ENCODE assay signal across 8 mouse cellular contexts in the genomic region with DNA sequence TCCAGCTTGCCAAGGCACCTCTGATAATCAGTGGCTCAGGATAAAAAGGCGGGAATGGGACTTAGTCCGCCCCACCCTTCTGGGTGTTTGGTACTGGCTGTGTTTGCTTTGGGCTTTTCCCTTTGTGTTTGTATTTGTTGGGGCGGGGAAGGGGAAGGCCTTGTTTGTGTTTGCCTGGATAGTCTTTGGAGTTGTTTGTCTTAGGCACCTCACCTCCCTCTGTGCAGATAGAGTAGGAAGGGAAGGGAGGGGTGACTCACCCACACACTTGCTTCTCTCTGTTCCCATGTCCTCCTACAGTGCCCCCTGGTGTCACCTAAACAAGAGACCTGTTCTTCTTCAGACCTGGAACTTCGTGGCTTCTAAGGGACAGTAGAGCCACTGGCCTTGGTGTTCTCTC. TPM values are rescaled to one million over a fixed set of nuclear protein-coding genes. Genes with fewer than 3 reads are reported as not detected.
DNase-seq lines count a peak whose midpoint lies in the region; ATAC-seq and TF ChIP-seq lines count a peak whose summit lies in the region.

No protein-coding gene starts in this region.

- H3K4me2 ChIP-seq in forebrain, postnatal 0 days (ENCODE audit: low read depth) = no peak overlapping the region
- no peak overlapping the region for H3K4me2 ChIP-seq in forebrain, embryonic 14.5 days (ENCODE audit: low read length)
- H3K4me2 ChIP-seq in liver, embryonic 16.5 days (ENCODE audit: low read depth, low read length) = no peak overlapping the region

- no peak overlapping the region for H3K4me3 ChIP-seq in forebrain, postnatal 0 days (ENCODE audit: low read depth, low read length)
- no peak overlapping the region for H3K4me3 ChIP-seq in forebrain, embryonic 14.5 days (ENCODE audit: low read depth, low read length)
- no peak overlapping the region for H3K4me3 ChIP-seq in cortical plate, adult 2 months (ENCODE audit: insufficient read depth, low read length)
- no peak overlapping the region for H3K4me3 ChIP-seq in liver, embryonic 16.5 days (ENCODE audit: low read depth, low read length)

- H3K27me3 ChIP-seq in forebrain, postnatal 0 days (ENCODE audit: insufficient read depth, low read length) = no peaks in the 10 kb centered on the region
- H3K27me3 ChIP-seq in forebrain, embryonic 14.5 days (replicated peaks; ENCODE audit: control insufficient read depth, insufficient read depth, low read length) = no peaks in the 10 kb centered on the region
- H3K27me3 ChIP-seq in liver, embryonic 16.5 days (ENCODE audit: control insufficient read depth, insufficient read depth, low read depth, low read length) = no peaks in the 10 kb centered on the region

- peak; percentile 41 for TF ChIP-seq CTCF in forebrain, postnatal 0 days (IDR thresholded peaks at IDR 0.05; ENCODE audit: low read depth)
- 0 out of 2 replicates have a peak, but pooled peaks have one; percentile 13 for TF ChIP-seq CTCF in cortical plate, adult 2 months (IDR thresholded peaks at IDR 0.05; ENCODE audit: extremely low read depth, insufficient read depth, low read length)

- no peaks in the 10 kb centered on the region for H3K36me3 ChIP-seq in forebrain, postnatal 0 days (ENCODE audit: insufficient read depth)
- no peaks in the 10 kb centered on the region for H3K36me3 ChIP-seq in forebrain, embryonic 14.5 days (ENCODE audit: control insufficient read depth, insufficient read depth, low read length)
- no peaks in the 10 kb centered on the region for H3K36me3 ChIP-seq in liver, embryonic 16.5 days (ENCODE audit: control insufficient read depth, insufficient read depth)

- DNase-seq in forebrain, postnatal 0 days = no peak
- no peak for DNase-seq in forebrain, embryonic 14.5 days (ENCODE audit: low spot score)
- peak; percentile 66 for DNase-seq in CD4-positive helper T cell, adult 2 months (ENCODE audit: low read depth, low spot score)
- peak; percentile 57 for DNase-seq in thymus, postnatal 14 days
- no peak for DNase-seq in right cerebral cortex, adult 2 months (ENCODE audit: low spot score in 2 of 2)
- DNase-seq in layer of hippocampus, adult 9-10 months (ENCODE audit: low spot score) = no peak

- no peak for ATAC-seq in forebrain, postnatal 0 days
- no peak for ATAC-seq in forebrain, embryonic 14.5 days
- ATAC-seq in liver, embryonic 16.5 days (ENCODE audit: low read depth) = peak; percentile 53; the same call in 1 of the 2 replicates

- H3K9me3 ChIP-seq in forebrain, postnatal 0 days (ENCODE audit: low read length) = no peaks in the 10 kb centered on the region
- H3K9me3 ChIP-seq in forebrain, embryonic 14.5 days (replicated peaks; ENCODE audit: control insufficient read depth, low read length) = no peaks in the 10 kb centered on the region
- no peaks in the 10 kb centered on the region for H3K9me3 ChIP-seq in liver, embryonic 16.5 days (replicated peaks; ENCODE audit: control insufficient read depth, low read length)

- H3K27ac ChIP-seq in forebrain, postnatal 0 days (ENCODE audit: low read depth, low read length) = no peak overlapping the region
- H3K27ac ChIP-seq in forebrain, embryonic 14.5 days (ENCODE audit: low read depth, low read length) = no peak overlapping the region
- no peak overlapping the region for H3K27ac ChIP-seq in cortical plate, adult 2 months (ENCODE audit: insufficient read depth, low read length)
- no peak overlapping the region for H3K27ac ChIP-seq in liver, embryonic 16.5 days (ENCODE audit: low read length)

- H3K4me1 ChIP-seq in forebrain, postnatal 0 days (ENCODE audit: insufficient read depth) = peaks cover 7% of the 10 kb centered on the region; the same call in 1 of the 2 replicates
- H3K4me1 ChIP-seq in forebrain, embryonic 14.5 days (ENCODE audit: control insufficient read depth, insufficient read depth, low read length) = peaks cover 8% of the 10 kb centered on the region
- peaks cover 2% of the 10 kb centered on the region; the same call in 1 of the 2 replicates for H3K4me1 ChIP-seq in cortical plate, adult 2 months (ENCODE audit: control insufficient read depth, insufficient read depth, low read length)
- H3K4me1 ChIP-seq in liver, embryonic 16.5 days (ENCODE audit: control insufficient read depth, low read depth, low read length) = peaks cover 3% of the 10 kb centered on the region; the same call in 1 of the 2 replicates

- 56% methylated on average over 4 of the region's 4 CpGs for WGBS in forebrain, postnatal 0 days
- 43% methylated on average over 4 of the region's 4 CpGs for WGBS in forebrain, embryonic 14.5 days
- 48% methylated on average over 4 of the region's 4 CpGs for WGBS in liver, embryonic 16.5 days (ENCODE audit: insufficient replicate concordance)

- TF ChIP-seq POLR2A in cortical plate, adult 2 months (IDR thresholded peaks at IDR 0.05; ENCODE audit: extremely low read depth, insufficient read depth, low read length) = no peak

- no peak overlapping the region for H3K9ac ChIP-seq in forebrain, postnatal 0 days
- no peak overlapping the region for H3K9ac ChIP-seq in forebrain, embryonic 14.5 days (ENCODE audit: low read length)
- no peak overlapping the region for H3K9ac ChIP-seq in liver, embryonic 16.5 days (ENCODE audit: low read depth, low read length)

RNA-seq across cellular contexts. Expression of gene Hs3st3b1, which starts 35.1 kb away (rescaled TPM):
- 3.5 and 4.3 TPM in 2 replicates for total RNA-seq in forebrain, postnatal 0 days (2014; rRNA removed)
- polyA plus RNA-seq in forebrain, postnatal 0 days (2015; fragmentation: Nextera tagmentation; extraction: Ambion mirVana) = 1.1 and 1.2 TPM in 2 replicates
- polyA plus RNA-seq in forebrain, embryonic 14.5 days (2014; fragmentation: Nextera tagmentation; extraction: Ambion mirVana) = 3.3 and 3.9 TPM in 2 replicates
- polyA plus RNA-seq in cortical plate, adult 2 months (2012; rRNA removed) = 0.59 and 0.65 TPM in 2 replicates
- 14.5 and 15.5 TPM in 2 replicates for polyA plus RNA-seq in liver, embryonic 16.5 days (2015; fragmentation: Nextera tagmentation; extraction: Ambion mirVana)

Comparison
In these comparisons a context has a peak if more than half of its experiments do, and no peak if none do; other contexts are left out.
1. DNase-seq: peak in CD4-positive helper T cell, adult 2 months (single experiment) and thymus, postnatal 14 days (single experiment); none in forebrain, postnatal 0 days (single experiment), forebrain, embryonic 14.5 days (single experiment), right cerebral cortex, adult 2 months (0 of 2) and layer of hippocampus, adult 9-10 months (single experiment).